Mouse (Mus musculus) B cell, adult (primary cell): ENCODE data around the gene Tek. TPM values are rescaled to one million over a fixed set of nuclear protein-coding genes. Genes with fewer than 3 reads are reported as not detected.

Experiments used
- total RNA-seq: library from RNA; stranded (reverse); gene quantifications from 4 replicates; pipeline ENCODE4 v1.2.4, GENCODE M21; 2023; ENCODE audit not compliant: inconsistent age

Gene Tek
- not detected in 4 replicates for total RNA-seq

GRCm38 (mm10) chr4:94738838-94739731 lies at the start of gene Tek:
Tek (plus strand) TSS chr4:94739289.

Other genes starting within 250 kb of the Tek start
- gene Gm10306, start 182.7 kb upstream of the Tek start, total RNA-seq, result not detected in 4 replicates
- 11.9 to 14.2 TPM (median 13.1 TPM) in 4 replicates for gene Caap1, start 182.5 kb upstream of the Tek start, total RNA-seq
- gene Plaa, start 136.0 kb upstream of the Tek start, total RNA-seq, result 47.1 to 54.7 TPM (median 49.3 TPM) in 4 replicates
- gene Ift74, start 124.8 kb upstream of the Tek start, total RNA-seq, result 3.6 to 6.4 TPM (median 4.1 TPM) in 4 replicates
- gene Lrrc19, start 89.1 kb upstream of the Tek start, total RNA-seq, result not detected in 4 replicates
- gene Eqtn, start 189.6 kb downstream of the Tek start, total RNA-seq, result 0.75 to 1.3 TPM (median 0.85 TPM) in 4 replicates
- gene Mysm1, start 239.8 kb downstream of the Tek start, total RNA-seq, result 67.3 to 76.2 TPM (median 71.8 TPM) in 4 replicates